Mouse (Mus musculus): ENCODE results near the gene Comp.

Gene Comp

GRCm38 (mm10) chr8:70404212-70404611 lies 30.9 kb downstream of the Comp start:
- no peak for DNase-seq

- no peak for DNase-seq
These were observed 31.8 kb downstream of the Comp start for GRCm38 (mm10) chr8:70405189-70405588.

DNA sequence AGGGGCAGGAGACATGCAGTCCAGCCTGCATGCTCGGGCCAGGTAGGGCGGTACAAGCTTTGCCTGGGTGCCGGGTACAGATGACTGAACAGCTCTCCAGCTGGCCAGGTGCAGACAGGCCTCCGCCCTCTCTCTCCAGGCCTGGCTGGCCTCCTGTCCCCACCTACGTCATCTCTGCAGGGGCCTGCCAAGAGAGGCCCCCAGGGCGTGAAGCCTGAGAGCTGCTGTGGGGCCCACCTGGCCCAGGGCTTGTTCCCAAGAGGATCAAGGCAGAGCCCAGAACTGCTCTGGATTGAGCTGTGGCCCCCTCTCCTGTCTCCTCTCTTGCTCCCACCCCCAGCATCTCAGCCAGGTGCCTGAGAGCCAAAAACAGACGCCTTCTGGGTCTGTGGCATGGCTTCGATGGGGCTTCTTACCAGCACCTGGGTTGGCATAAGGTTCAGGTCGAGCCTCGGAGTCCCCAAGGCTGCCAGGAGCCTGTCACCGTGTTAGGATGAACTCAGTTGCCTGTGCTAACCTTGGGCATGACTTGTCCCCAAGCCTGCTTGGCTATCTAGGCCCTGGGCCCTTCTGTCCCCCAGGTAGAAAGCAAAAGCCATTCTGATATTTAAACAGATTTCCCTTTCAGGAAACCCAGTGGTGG lies 33.2 kb downstream of the Comp start:
- peak; percentile 35 to 51 for DNase-seq

DNA sequence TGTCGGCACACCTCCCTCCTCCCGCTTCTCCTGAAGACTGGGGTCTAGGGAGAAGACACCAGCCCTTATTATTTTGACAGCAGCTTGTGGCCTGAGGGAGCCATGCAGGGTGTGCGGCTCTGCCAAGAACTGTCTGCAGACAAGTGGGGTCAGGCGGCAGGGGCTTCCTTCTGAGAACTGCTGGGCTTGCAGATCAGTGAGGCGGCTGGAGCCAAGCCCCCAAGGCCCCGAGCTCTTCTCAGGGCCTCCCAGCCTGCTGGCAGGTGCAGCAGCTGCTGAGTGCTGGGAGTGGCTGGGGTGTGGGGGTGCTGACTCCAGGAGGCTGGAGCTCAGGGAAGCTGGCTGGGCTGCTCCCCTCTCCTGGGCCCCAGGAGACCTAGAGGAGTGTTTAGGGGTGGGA lies 34.9 kb downstream of the Comp start:
- no peak for DNase-seq

GRCm38 (mm10) chr8:70409019-70409418 lies 35.7 kb downstream of the Comp start:
- DNase-seq, result no peak

- DNase-seq, result peak in 1 of 2 experiments; percentile 21
These were observed 36.1 kb downstream of the Comp start for GRCm38 (mm10) chr8:70409455-70409871.

- no peak for DNase-seq
These were observed 36.9 kb downstream of the Comp start for GRCm38 (mm10) chr8:70410281-70410680.

GRCm38 (mm10) chr8:70414310-70414946 lies 41.1 kb downstream of the Comp start:
- DNase-seq, result no peak

DNA sequence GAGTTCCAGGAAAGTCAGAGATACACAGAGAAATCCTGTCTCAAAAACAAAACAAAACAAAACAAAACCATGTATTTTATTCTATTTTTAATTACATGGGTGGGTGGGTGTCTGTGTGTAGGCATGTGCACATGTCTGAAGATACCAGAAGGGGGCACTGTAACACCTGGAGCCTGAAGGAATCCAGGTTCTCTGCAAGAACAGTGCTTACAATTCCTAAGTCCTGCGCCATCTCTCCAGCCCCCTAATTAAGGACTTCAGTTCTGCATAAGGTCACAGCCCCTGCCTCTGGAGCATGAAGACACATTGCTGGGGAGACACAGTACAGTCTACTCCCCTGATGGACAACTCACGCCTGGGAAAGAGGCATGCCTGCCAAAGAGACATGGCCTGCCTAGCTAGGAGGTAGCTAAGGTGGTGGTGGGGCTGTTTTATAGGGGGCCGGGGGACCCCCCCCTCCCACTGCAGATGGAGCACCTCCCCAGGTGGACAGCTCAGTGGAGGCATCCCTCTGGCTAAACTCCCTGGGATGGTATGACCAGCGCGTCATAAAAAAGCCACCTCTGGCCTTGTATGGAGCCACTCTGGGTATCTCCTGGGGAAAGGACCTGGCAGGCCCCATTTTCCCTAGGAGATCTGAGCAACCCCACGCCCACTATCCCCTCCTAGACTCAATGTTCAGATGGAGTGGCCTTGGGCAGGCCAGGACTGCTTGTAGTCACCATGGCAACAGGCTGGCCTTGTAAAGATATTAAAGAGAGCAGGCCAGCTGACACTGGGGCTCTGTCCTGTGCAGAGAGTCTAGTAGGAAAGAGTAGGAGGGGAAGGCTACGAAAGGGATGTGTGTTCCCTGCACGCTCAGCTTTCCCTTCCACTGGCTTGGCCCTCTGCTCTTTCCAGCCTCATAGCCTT lies 42.4 kb downstream of the Comp start:
- peak in 1 of 2 experiments; percentile 51 for DNase-seq

DNA sequence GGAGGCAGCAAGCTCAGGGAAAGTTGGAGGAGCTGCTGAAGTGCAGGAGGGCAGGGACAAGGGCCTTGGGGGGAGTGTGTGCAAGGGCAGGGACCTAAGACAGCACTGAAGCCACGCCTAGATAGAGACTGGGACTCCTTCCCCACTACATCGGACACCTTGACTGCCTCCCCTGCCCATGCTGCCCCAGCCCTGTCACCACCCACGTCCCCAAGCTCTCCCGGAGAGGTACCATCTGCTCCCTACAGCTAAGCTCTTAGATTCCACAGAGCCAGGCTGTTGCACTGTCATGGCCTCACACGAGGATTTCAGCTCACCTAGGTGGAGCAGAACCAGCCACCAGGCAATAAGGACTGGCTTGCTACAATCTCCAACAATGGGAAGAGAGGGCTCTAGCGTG lies 43.6 kb downstream of the Comp start:
- no peak for DNase-seq

DNA sequence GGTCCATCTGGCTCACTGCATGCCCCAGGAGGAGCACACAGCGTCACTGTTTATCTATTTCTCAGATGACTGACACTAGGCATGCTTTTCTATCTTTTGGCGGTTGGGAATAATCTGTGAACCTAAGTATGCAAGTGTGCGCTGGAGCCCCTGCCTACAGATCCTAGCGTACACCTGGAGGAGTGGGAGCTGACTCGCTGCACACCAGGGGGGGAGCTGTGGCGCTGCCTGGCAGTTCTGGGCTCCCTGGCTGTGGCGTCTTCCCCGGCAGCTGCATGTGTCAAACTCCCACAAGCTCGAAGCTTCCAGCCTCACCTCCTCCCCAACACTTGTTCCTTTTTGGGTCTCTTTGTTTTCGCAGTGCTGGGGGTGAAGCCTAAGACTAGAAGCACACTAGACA lies 44.6 kb downstream of the Comp start:
- no peak for DNase-seq

DNA sequence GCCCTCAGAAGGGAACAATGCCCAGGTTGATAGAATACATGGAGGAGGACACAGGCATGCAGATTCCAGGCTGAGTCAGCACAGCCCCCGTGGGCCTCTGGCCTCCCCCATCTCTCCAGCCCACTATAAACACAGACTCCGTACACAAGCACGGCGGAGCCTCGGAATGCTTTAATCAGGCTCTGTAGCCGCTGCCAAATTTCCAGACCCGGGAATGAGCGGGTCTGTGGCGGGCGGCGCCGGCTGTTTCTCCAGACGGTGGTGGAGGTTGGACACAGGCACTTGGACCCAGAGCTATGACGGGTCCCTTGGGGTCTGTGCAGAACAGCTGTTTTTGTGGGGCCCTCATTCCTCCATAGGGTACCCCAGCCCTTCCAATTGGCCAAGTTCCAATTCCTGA lies 45.6 kb downstream of the Comp start:
- DNase-seq, result no peak

- no peak for DNase-seq
These were observed 46.7 kb downstream of the Comp start for GRCm38 (mm10) chr8:70419879-70420643.

DNA sequence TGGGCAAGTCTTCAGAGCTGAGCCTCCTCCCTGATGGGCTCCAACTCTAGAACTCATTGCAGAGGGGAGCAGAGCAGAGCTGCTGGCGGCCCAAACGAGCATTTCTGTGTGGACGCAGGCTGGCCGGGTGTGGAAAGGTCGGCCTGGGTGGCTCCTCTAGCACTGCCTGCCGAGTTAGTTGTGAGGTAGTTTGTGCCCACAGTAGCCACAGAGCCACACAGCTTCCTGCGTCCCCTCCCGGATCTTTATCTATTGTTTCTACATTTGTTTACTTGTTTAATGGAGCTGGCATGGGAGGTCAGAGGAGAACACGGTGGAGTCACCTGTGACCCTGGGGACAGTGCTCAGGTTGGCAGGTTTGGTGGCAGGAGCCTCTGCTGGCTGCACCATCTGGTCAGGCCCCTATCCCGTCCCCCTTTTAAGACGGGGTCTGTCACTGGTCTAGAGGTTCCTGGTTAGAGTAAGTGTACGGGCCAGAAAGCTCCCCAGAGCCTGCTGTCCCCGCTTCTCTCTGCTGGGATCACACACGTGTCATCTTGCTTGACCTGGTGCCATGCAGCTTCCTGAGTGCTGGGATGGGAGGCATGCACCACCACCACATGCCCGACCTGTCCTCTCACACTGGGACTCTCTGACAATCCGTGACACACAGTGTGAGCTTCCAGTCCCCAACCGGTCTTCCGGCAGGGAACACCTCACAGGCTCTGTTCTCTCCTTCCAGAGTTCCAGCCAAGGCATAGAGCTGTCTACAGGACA lies 48.2 kb downstream of the Comp start:
- DNase-seq, result no peak

- no peak for DNase-seq
These were observed 49.4 kb downstream of the Comp start for GRCm38 (mm10) chr8:70422722-70423121.

DNA sequence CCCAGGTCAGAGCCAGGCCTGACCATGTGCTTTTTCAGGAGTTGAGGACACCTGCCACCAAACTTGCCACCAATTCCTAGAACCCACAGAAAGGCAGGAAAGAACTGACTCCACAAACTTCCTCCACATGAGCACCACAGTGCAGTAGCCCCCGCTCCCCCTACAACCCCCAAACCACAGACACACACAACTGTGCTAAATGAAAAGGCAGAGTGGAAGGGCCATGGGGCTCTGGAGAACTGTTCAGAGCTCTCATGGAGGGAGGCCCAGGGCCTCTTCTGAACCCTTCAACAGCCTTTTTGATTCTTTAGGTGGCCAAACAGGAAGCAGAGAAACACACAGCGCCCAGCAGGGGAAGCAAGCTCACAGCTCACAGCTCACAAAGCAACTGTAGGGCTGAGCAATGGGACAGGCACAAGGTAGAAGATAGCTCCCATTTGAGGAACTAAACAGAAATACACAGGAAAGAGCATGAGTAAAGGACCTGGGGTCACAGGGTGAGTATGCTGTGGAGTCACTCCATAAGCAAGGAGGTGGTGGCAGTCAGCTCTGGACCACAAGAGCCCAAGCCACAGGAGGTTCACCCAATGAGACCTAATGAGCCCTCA lies 53.0 kb downstream of the Comp start:
- DNase-seq, result no peak

DNA sequence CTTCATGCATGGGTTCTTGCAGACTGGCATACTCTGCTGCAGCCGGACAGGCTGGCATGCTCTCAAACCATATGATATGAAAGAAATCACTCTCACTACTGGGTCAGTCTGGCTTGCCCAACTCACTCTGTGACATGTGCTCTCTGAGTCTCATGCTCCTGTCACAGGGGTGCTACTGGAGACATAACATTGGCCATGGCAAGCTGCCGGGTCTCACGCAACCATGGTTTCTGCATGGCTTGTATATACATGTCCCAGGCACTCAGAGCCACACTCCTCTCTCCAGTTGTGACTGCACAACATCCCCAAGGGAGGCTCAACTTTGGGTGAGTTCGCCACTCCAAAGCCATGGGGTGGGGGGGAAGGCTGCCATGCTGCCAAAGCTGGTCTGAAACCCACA lies 57.9 kb downstream of the Comp start:
- no peak for DNase-seq

Measured in kidney, postnatal 36 days (tissue).